Mouse (Mus musculus) left cerebral cortex, adult 18-20 months (tissue): ENCODE results near the gene Ddx39b. TPM values are rescaled to one million over a fixed set of nuclear protein-coding genes. Genes with fewer than 3 reads are reported as not detected.

Source experiments
- microRNA-seq, 2 experiments: library from miRNA; unstranded; fragments of <30 nt; microRNA quantifications; one replicate each; pipeline ENCODE4 v1.2.0; 2021
- total RNA-seq, 2 experiments: library from RNA; stranded (reverse); gene quantifications; 2 replicates each; pipeline ENCODE4 v1.2.3; 2021

Gene Ddx39b
- total RNA-seq, 2 experiments from 2014 or later: 201 to 213 TPM

Small RNA genes within 50 kb of the gene (microRNA-seq; reads per million reads assigned to microRNA genes)
- gene Mir6973a (0 reads per million in 2 experiments), gene Mir6974 (0.21 to 0.25 reads per million in 2 experiments), gene Mir6975 (0.63 to 0.99 reads per million in 2 experiments), gene Mir8094 (0 reads per million in 2 experiments)

Other genes starting within 250 kb of the Ddx39b start
- 10 to 100 TPM; 39.6 to 44.0 TPM for gene Vars, start 240.8 kb upstream of the Ddx39b start, total RNA-seq
- under 1 TPM; 0.61 to 0.77 TPM for gene Vwa7, start 225.2 kb upstream of the Ddx39b start, total RNA-seq
- not detected for gene Sapcd1, start 213.7 kb upstream of the Ddx39b start, total RNA-seq
- under 1 TPM; 0.65 to 0.68 TPM for gene Msh5, start 195.0 kb upstream of the Ddx39b start, total RNA-seq
- gene Clic1, start 191.8 kb upstream of the Ddx39b start, total RNA-seq: 10 to 100 TPM in 1 of 2 experiments, 1 to 10 TPM in 1; 9.1 to 10.2 TPM
- gene Ddah2, start 182.7 kb upstream of the Ddx39b start, total RNA-seq: 10 to 100 TPM in 1 of 2 experiments, 1 to 10 TPM in 1; 9.9 to 11.6 TPM
- gene Ly6g6c, start 176.4 kb upstream of the Ddx39b start, total RNA-seq: not detected
- not detected for gene Mpig6b, start 175.6 kb upstream of the Ddx39b start, total RNA-seq
- 1 to 10 TPM; 2.3 to 6.2 TPM for gene Ly6g6e, start 164.8 kb upstream of the Ddx39b start, total RNA-seq
- gene Ly6g6d, start 163.7 kb upstream of the Ddx39b start, total RNA-seq: 1 to 10 TPM in 1 of 2 experiments, under 1 TPM in 1; 0.70 to 1.0 TPM
- gene Ly6g6f, start 156.1 kb upstream of the Ddx39b start, total RNA-seq: under 1 TPM; 0.33 to 0.40 TPM
- gene Abhd16a, start 152.5 kb upstream of the Ddx39b start, total RNA-seq: 100 to 1,000 TPM; 115 to 120 TPM
- not detected for gene Ly6g5c, start 133.5 kb upstream of the Ddx39b start, total RNA-seq
- gene Ly6g5b, start 126.3 kb upstream of the Ddx39b start, total RNA-seq: under 1 TPM; 0.28 to 0.72 TPM
- gene Gpank1, start 120.3 kb upstream of the Ddx39b start, total RNA-seq: 10 to 100 TPM; 15.9 to 16.4 TPM
- 100 to 1,000 TPM; 192 to 198 TPM for gene Csnk2b, start 119.7 kb upstream of the Ddx39b start, total RNA-seq
- gene D17H6S53E, start 115.4 kb upstream of the Ddx39b start, total RNA-seq: 10 to 100 TPM; 31.5 to 32.2 TPM
- not detected for gene Apom, start 109.7 kb upstream of the Ddx39b start, total RNA-seq
- 100 to 1,000 TPM; 294 to 308 TPM for gene Bag6, start 106.6 kb upstream of the Ddx39b start, total RNA-seq
- gene Prrc2a, start 76.8 kb upstream of the Ddx39b start, total RNA-seq: 100 to 1,000 TPM; 270 to 288 TPM
- 10 to 100 TPM in 1 of 2 experiments, 1 to 10 TPM in 1; 8.6 to 11.6 TPM for gene Aif1, start 65.7 kb upstream of the Ddx39b start, total RNA-seq
- 1 to 10 TPM; 6.0 to 6.9 TPM for gene Lst1, start 53.3 kb upstream of the Ddx39b start, total RNA-seq
- under 1 TPM; 0.79 to 0.80 TPM for gene Ltb, start 47.3 kb upstream of the Ddx39b start, total RNA-seq
- gene Tnf, start 39.7 kb upstream of the Ddx39b start, total RNA-seq: not detected
- gene Lta, start 36.4 kb upstream of the Ddx39b start, total RNA-seq: under 1 TPM; 0.23 to 0.60 TPM
- gene Gm16181, start 20.9 kb upstream of the Ddx39b start, total RNA-seq: not detected
- gene Atp6v1g2, start 8.1 kb upstream of the Ddx39b start, total RNA-seq: 100 to 1,000 TPM; 587 to 598 TPM
- 10 to 100 TPM; 11.6 to 14.9 TPM for gene Nfkbil1, start 6.0 kb upstream of the Ddx39b start, total RNA-seq
- 10 to 100 TPM; 26.2 to 33.1 TPM for gene H2-D1, start 21.0 kb downstream of the Ddx39b start, total RNA-seq
- gene H2-Q1, start 78.7 kb downstream of the Ddx39b start, total RNA-seq: 1 to 10 TPM in 1 of 2 experiments, under 1 TPM in 1; 0.79 to 1.2 TPM
- under 1 TPM; 0.44 to 0.82 TPM for gene H2-Q2, start 100.5 kb downstream of the Ddx39b start, total RNA-seq
- 1 to 10 TPM; 2.9 to 4.1 TPM for gene H2-Q4, start 137.9 kb downstream of the Ddx39b start, total RNA-seq
- 1 to 10 TPM in 1 of 2 experiments, under 1 TPM in 1; 0.96 to 1.4 TPM for gene H2-Q6, start 183.1 kb downstream of the Ddx39b start, total RNA-seq
- 1 to 10 TPM in 1 of 2 experiments, under 1 TPM in 1; 0.53 to 1.4 TPM for gene H2-Q7, start 197.4 kb downstream of the Ddx39b start, total RNA-seq
- under 1 TPM; 0.33 to 0.46 TPM for gene H2-Q10, start 228.3 kb downstream of the Ddx39b start, total RNA-seq